Mouse (Mus musculus) lung, adult 2 months (tissue): ENCODE measurements around the gene Tmeff1.

Source experiments
- CTCF ChIP-seq: fragments of 200-500 bp; IDR thresholded peaks from 2 replicates; pipeline ENCODE4 v1.5.1; 2011; ENCODE audit warnings: mild to moderate bottlenecking, low read length, control low read depth; ENCODE audit not compliant: insufficient read depth
- POLR2A ChIP-seq: fragments of 200-500 bp; IDR thresholded peaks from 2 replicates; pipeline ENCODE4 v1.6.1; 2011; ENCODE audit warnings: low read depth, mild to moderate bottlenecking, control low read depth, low read length, borderline replicate concordance; ENCODE audit errors: extremely low read depth

GRCm38 (mm10) chr4:48554132-48554531, 30.8 kb upstream of the Tmeff1 start:
- TF ChIP-seq POLR2A = no peak
- no peak for TF ChIP-seq CTCF
